Mouse (Mus musculus) C2C12 (cell line): ENCODE data around the gene Ano8. TPM values are rescaled to one million over a fixed set of nuclear protein-coding genes. Genes with fewer than 3 reads are reported as not detected.

Experiments
- H3K27me3 ChIP-seq: one replicate; pipeline ENCODE4 v1.6.1; 2011; ENCODE audit not compliant: control insufficient read depth, insufficient read depth, insufficient read length
- H3K36me3 ChIP-seq: one replicate; pipeline ENCODE4 v1.6.1; 2011; ENCODE audit not compliant: control insufficient read depth, insufficient read depth
- H3K4me3 ChIP-seq: one replicate; pipeline ENCODE4 v1.5.1; 2011; ENCODE audit warnings: mild to moderate bottlenecking, control low read depth; ENCODE audit not compliant: poor library complexity, insufficient read depth, severe bottlenecking
- H3K79me2 ChIP-seq: one replicate; pipeline ENCODE4 v1.6.1; 2011; ENCODE audit not compliant: control insufficient read depth, insufficient read depth
- H3K79me3 ChIP-seq: one replicate; pipeline ENCODE4 v1.6.1; 2011; ENCODE audit warnings: low read depth, control low read depth
- H3ac ChIP-seq: one replicate; pipeline ENCODE3; 2011; ENCODE audit warnings: low read depth; ENCODE audit not compliant: control insufficient read depth, insufficient read length
- CEBPB ChIP-seq: IDR thresholded peaks from one replicate; pipeline ENCODE4 v1.6.1; 2011; ENCODE audit warnings: low read depth, mild to moderate bottlenecking, control low read depth, moderate library complexity
- CTCF ChIP-seq: IDR thresholded peaks from one replicate; pipeline ENCODE4 v1.5.1; 2011; ENCODE audit not compliant: control insufficient read depth, insufficient read depth, insufficient read length
- FOSL1 ChIP-seq: IDR thresholded peaks from one replicate; pipeline ENCODE4 v1.8.0; 2011; ENCODE audit warnings: mild to moderate bottlenecking, low read length; ENCODE audit not compliant: poor library complexity, insufficient read depth, severe bottlenecking
- MAX ChIP-seq: IDR thresholded peaks from one replicate; pipeline ENCODE4 v1.6.1; 2011; ENCODE audit warnings: mild to moderate bottlenecking, control low read depth
- MYOD1 ChIP-seq: IDR thresholded peaks from one replicate; pipeline ENCODE4 v1.6.1; 2011; ENCODE audit warnings: low read depth; ENCODE audit not compliant: control insufficient read depth, insufficient read length
- MYOG ChIP-seq: IDR thresholded peaks from one replicate; pipeline ENCODE4 v1.6.1; 2011; ENCODE audit not compliant: control insufficient read depth, insufficient read length; ENCODE audit errors: extremely low read depth
- USF1 ChIP-seq: IDR thresholded peaks from one replicate; pipeline ENCODE4 v1.6.1; 2011; ENCODE audit warnings: low read depth, mild to moderate bottlenecking, control low read depth, moderate library complexity
- polyA plus RNA-seq: library from polyadenylated mRNA; unstranded; fragments of >200 nt; fragmentation: generic; extraction: Trizol; gene quantifications from one replicate; pipeline ENCODE4 v1.2.1, GENCODE M21; 2012; ENCODE audit warnings: missing spikeins

Ano8 gene
- polyA plus RNA-seq, 1 experiment: 22.1 TPM

GRCm38 (mm10) chr8:71495811-71496210 lies 10.0 kb upstream of the Ano8 start:
- Histone ChIP-seq H3K79me2 (no peaks in the 10 kb centered on the region), H3K79me3 (no peaks in the 10 kb centered on the region), H3K4me3 (no peak overlapping the region), H3K27me3 (no peaks in the 10 kb centered on the region), H3ac (no peak overlapping the region), H3K36me3 (peaks cover 9% of the 10 kb centered on the region)
- TF ChIP-seq CEBPB (no peak), CTCF (no peak), MYOG (no peak), MAX (no peak), USF1 (no peak), FOSL1 (no peak), MYOD1 (no peak)

GRCm38 (mm10) chr8:71495039-71495438 lies 9.3 kb upstream of the Ano8 start:
- peaks cover under 1% of the 10 kb centered on the region for H3K79me3 ChIP-seq
- TF ChIP-seq MYOG (no peak), CTCF (peak; percentile 38)
- no peaks in the 10 kb centered on the region for H3K27me3 ChIP-seq
- H3K36me3 ChIP-seq: peaks cover 17% of the 10 kb centered on the region
- no peak overlapping the region for H3ac ChIP-seq
- H3K79me2 ChIP-seq: peaks cover 8% of the 10 kb centered on the region
- no peak overlapping the region for H3K4me3 ChIP-seq

DNA sequence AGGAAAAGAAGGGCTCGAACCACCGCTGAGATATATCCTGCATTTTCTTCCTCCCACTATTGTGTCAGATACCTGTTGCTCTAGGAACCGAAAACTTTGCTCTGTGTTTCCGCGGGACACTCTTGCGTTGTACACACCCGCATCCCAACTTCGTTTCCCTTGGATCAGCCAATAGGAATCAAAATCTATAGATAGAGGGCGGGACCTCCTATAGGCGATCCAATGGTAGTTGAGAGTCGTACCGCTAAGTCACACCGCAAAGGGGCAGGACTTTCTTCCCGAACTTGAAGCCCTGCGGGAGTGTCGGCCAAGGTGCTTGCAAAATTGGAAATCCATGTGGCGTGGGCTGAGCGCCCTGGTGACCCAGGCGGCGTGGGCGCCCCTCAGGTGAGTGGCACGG lies 2.7 kb upstream of the Ano8 start:
- Histone ChIP-seq H3ac (peak overlapping the region; percentile 83), H3K27me3 (no peaks in the 10 kb centered on the region), H3K79me2 (peaks cover 48% of the 10 kb centered on the region), H3K4me3 (peak overlapping the region; percentile 68), H3K36me3 (peaks cover 27% of the 10 kb centered on the region), H3K79me3 (peaks cover 15% of the 10 kb centered on the region)
- TF ChIP-seq CTCF (no peak), MAX (peak; percentile 72), MYOD1 (no peak), MYOG (no peak)

GRCm38 (mm10) chr8:71487691-71488445 lies 2.1 kb upstream of the Ano8 start, which contains the start of gene Gtpbp3:
Gene Gtpbp3, plus strand, starts transcription at chr8:71488103.
- peaks cover 50% of the 10 kb centered on the region for H3K79me2 ChIP-seq
- peak within 1 kb of the TSS; percentile 68 for H3K4me3 ChIP-seq
- H3K79me3 ChIP-seq: peaks cover 15% of the 10 kb centered on the region
- TF ChIP-seq MYOD1 (no peak), FOSL1 (no peak), CEBPB (no peak), MAX (no peak), CTCF (no peak), USF1 (no peak), MYOG (no peak)
- H3K36me3 ChIP-seq: peaks cover 31% of the 10 kb centered on the region
- H3ac ChIP-seq: peak within 1 kb of the TSS; percentile 83
- no peaks in the 10 kb centered on the region for H3K27me3 ChIP-seq

GRCm38 (mm10) chr8:71486136-71486529 lies 370 bp upstream of the Ano8 start:
- Histone ChIP-seq H3K36me3 (peaks cover 23% of the 10 kb centered on the region), H3K79me3 (peaks cover 15% of the 10 kb centered on the region), H3K79me2 (peaks cover 50% of the 10 kb centered on the region), H3ac (no peak overlapping the region), H3K4me3 (peak overlapping the region; percentile 59), H3K27me3 (no peaks in the 10 kb centered on the region)
- no peak for TF ChIP-seq CTCF
- no peak for TF ChIP-seq MYOG
- TF ChIP-seq USF1: no peak

GRCm38 (mm10) chr8:71484736-71485135 lies 1.0 kb downstream of the Ano8 start:
- peaks cover 16% of the 10 kb centered on the region for H3K36me3 ChIP-seq
- H3K27me3 ChIP-seq: no peaks in the 10 kb centered on the region
- peaks cover 39% of the 10 kb centered on the region for H3K79me2 ChIP-seq
- peak overlapping the region; percentile 21 for H3ac ChIP-seq
- TF ChIP-seq FOSL1 (no peak), CEBPB (no peak), MAX (no peak), MYOG (no peak), CTCF (no peak)
- H3K4me3 ChIP-seq: peak overlapping the region; percentile 59
- peaks cover 11% of the 10 kb centered on the region for H3K79me3 ChIP-seq
